Mouse (Mus musculus): ENCODE results near the gene Spaca4.

Spaca4 gene

GRCm38 (mm10) chr7:45711316-45712021 lies 14.1 kb downstream of the Spaca4 start:
- peak in 1 of 2 experiments; percentile 52 for DNase-seq

GRCm38 (mm10) chr7:45710477-45711191 lies 15.0 kb downstream of the Spaca4 start:
- DNase-seq: no peak

- DNase-seq: peak in 1 of 2 experiments; percentile 46
Measured at GRCm38 (mm10) chr7:45709677-45710355, 15.8 kb downstream of the Spaca4 start.

GRCm38 (mm10) chr7:45709036-45709435 lies 16.6 kb downstream of the Spaca4 start:
- DNase-seq: peak in 1 of 2 experiments; percentile 38

- DNase-seq: peak in 1 of 2 experiments; percentile 52
Measured at GRCm38 (mm10) chr7:45708221-45708761, 17.3 kb downstream of the Spaca4 start.

GRCm38 (mm10) chr7:45707375-45707967 lies 18.1 kb downstream of the Spaca4 start:
- DNase-seq: peak; percentile 98

GRCm38 (mm10) chr7:45706721-45707241 lies 18.8 kb downstream of the Spaca4 start:
- peak; percentile 89 to 95 for DNase-seq

- peak; percentile 83 to 85 for DNase-seq
Measured at GRCm38 (mm10) chr7:45705873-45706281, 19.7 kb downstream of the Spaca4 start.

- no peak for DNase-seq
Measured at GRCm38 (mm10) chr7:45705443-45705864, 20.2 kb downstream of the Spaca4 start.

- DNase-seq: peak; percentile 97 to 98
Measured at GRCm38 (mm10) chr7:45704730-45705442, 20.7 kb downstream of the Spaca4 start, which contains the start of gene Dbp. Gene Dbp (plus strand): TSS chr7:45705088.

GRCm38 (mm10) chr7:45704046-45704559 lies 21.5 kb downstream of the Spaca4 start:
- DNase-seq: peak; percentile 79 to 85

GRCm38 (mm10) chr7:45703521-45704033 lies 22.0 kb downstream of the Spaca4 start:
- no peak for DNase-seq

GRCm38 (mm10) chr7:45702809-45703520 lies 22.6 kb downstream of the Spaca4 start:
- peak in 1 of 2 experiments; percentile 25 for DNase-seq

- DNase-seq: no peak
Measured at GRCm38 (mm10) chr7:45702316-45702715, 23.3 kb downstream of the Spaca4 start.

GRCm38 (mm10) chr7:45701607-45702006 lies 24.0 kb downstream of the Spaca4 start:
- peak; percentile 21 to 43 for DNase-seq

GRCm38 (mm10) chr7:45701072-45701471 lies 24.5 kb downstream of the Spaca4 start:
- peak; percentile 52 to 62 for DNase-seq

- DNase-seq: peak; percentile 83 to 84
Measured at GRCm38 (mm10) chr7:45700301-45701015, 25.2 kb downstream of the Spaca4 start.

- DNase-seq: peak; percentile 71 to 77
Measured at GRCm38 (mm10) chr7:45699523-45700141, 26.0 kb downstream of the Spaca4 start, which contains the start of gene Car11. Gene Car11 (plus strand): TSS chr7:45699843.

GRCm38 (mm10) chr7:45697894-45698293 lies 27.7 kb downstream of the Spaca4 start:
- DNase-seq: peak in 1 of 2 experiments; percentile 40
